Mouse (Mus musculus): ENCODE results near the gene Cntd1. TPM values are rescaled to one million over a fixed set of nuclear protein-coding genes. Genes with fewer than 3 reads are reported as not detected.

The Cntd1 gene
- polyA plus RNA-seq, 1 experiment from 2014 or later, result 1.3 TPM

DNA sequence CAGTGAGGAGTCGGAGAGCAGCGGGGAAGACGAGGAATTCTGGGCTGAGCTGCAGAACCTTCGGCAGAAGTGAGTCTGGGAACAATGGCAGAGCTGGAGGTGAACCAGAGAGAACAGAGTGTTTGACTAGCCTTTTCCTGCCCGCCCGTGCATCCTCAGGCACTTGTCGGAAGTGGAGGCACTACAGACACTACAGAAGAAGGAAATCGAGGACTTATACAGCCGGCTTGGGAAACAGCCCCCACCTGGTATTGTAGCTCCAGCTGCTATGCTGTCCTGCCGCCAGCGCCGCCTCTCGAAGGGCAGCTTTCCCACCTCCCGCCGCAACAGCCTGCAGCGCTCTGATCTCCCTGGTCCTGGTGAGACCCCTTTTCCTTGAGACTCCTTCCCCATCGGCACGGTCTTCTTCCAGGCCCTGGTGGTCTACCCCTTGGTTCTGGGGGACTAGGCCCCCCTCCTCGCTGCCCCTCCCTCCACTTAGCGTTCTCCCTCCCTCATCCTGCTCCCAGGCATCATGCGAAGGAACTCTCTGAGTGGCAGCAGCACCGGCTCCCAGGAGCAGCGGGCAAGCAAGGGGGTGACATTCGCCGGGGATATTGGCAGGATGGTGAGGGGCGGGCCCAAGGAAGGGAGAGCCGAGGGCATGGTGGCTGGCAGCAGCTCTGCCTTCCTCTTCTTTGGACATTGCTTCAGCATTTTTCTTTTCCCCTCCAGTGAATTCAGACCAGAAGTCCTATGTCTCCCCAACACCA, 2.3 kb upstream of the Cntd1 start:
- WGBS, result 33% methylated on average over 27 of the region's 27 CpGs
- Histone ChIP-seq H3K36me3 (peaks cover 4% of the 10 kb centered on the region), H3K27me3 (peaks cover 18% of the 10 kb centered on the region; the same call in 1 of the 2 replicates), H3K9me3 (no peaks in the 10 kb centered on the region), H3K9ac (peak overlapping the region; percentile 46), H3K4me2 (peak overlapping the region; percentile 91), H3K27ac (no peak overlapping the region), H3K4me1 (replicated peaks) (peaks cover 30% of the 10 kb centered on the region), H3K4me3 (peak overlapping the region; percentile 9; the same call in 1 of the 2 replicates)
- no peak for ATAC-seq (ENCODE audit: low FRiP score)

DNA sequence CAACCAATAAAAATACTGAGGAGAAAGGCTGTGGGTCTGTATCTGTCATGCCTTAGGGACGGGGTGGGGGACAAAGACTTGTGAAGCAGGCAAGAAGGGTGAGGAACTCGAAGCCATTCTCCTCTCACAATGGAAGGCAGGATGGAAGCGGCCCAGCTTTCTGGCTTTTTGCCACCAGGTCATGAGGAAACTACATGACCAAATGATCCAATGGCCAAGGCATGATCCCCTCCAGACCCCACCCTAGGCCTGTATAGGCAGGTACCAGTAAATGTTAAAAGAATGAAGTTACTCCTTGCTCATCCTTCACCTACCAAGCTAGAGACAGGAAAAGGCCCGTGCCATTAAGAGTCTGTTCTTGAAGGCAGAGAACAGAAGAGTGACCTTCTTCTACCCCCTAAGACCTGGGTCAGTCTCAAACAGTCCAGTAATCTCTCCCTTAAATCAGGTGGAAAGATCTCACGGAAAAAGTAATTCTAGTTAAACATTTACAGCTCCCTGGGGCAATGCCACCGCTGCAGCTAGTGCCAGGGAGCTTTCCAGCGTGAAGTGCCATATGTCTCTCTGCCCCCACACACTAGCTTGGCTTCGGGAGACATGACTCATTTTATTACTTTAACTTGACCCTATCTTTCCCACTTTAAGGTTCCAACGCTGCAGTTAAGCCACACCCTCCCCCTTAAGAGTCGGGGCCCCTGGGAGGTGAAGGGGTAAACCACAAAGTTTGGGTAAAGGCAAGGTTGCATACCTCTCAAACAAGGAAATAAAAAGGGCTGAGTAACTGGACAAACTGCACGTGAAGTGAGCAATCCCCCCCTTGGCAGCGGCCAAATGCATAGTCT, 1.2 kb upstream of the Cntd1 start:
- Histone ChIP-seq H3K4me2 (peak overlapping the region; percentile 91), H3K4me1 (replicated peaks) (peaks cover 30% of the 10 kb centered on the region), H3K27me3 (peaks cover 18% of the 10 kb centered on the region; the same call in 1 of the 2 replicates), H3K36me3 (peaks cover 4% of the 10 kb centered on the region), H3K4me3 (peak overlapping the region; percentile 82), H3K27ac (no peak overlapping the region), H3K9ac (peak overlapping the region; percentile 89), H3K9me3 (no peaks in the 10 kb centered on the region)
- WGBS, result 75% methylated on average over 12 of the region's 12 CpGs
- ATAC-seq (ENCODE audit: low FRiP score), result no peak

DNA sequence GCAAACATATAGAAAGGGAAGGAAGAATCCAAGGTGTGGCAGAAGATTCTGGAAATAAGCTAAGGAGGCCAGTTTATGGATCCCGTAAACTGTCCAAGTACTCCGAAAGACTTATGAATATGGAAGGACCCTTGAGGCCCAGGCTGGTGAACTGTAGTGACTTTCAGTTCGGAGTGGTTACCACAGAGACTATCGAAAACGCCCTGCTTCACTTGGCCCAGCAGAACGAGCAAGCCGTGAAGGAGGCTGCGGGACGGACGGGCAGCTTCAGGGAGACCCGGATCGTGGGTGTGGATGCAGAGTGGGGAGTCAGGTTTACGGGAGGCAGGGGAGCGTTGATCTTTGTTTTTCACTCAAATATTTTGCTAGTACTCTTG, 369 bp downstream of the Cntd1 start:
- Histone ChIP-seq H3K4me2 (peak overlapping the region; percentile 91), H3K27ac (no peak overlapping the region), H3K27me3 (peaks cover 18% of the 10 kb centered on the region; the same call in 1 of the 2 replicates), H3K9me3 (no peaks in the 10 kb centered on the region), H3K9ac (no peak overlapping the region), H3K36me3 (peaks cover 4% of the 10 kb centered on the region), H3K4me1 (replicated peaks) (peaks cover 30% of the 10 kb centered on the region), H3K4me3 (peak overlapping the region; percentile 82)
- ATAC-seq (ENCODE audit: low FRiP score), result peak; percentile 19; the same call in 1 of the 2 replicates
- 62% methylated on average over 14 of the region's 14 CpGs for WGBS

DNA sequence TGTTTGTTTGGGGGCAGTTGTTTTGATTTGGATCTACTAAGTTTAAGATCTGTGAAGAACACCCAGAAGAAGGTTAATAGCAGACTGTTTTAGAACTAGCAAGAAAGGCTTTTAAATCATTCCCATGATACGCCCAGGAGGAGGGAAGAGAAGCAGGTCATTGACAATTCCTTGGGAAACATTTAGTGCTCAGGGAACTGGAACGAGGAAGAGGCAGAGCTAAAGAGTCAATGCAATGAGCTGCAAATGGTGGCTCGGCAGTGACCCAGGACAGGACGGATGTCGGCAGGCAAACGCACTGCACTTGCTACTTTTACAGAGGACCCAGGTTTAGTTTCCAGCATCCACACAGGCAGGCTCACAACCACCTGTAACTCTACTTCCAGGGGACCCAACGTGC, 2.0 kb downstream of the Cntd1 start:
- Histone ChIP-seq H3K36me3 (peaks cover 4% of the 10 kb centered on the region), H3K9me3 (no peaks in the 10 kb centered on the region), H3K27ac (no peak overlapping the region), H3K27me3 (peaks cover 18% of the 10 kb centered on the region; the same call in 1 of the 2 replicates), H3K4me2 (no peak overlapping the region), H3K4me1 (replicated peaks) (peaks cover 30% of the 10 kb centered on the region), H3K9ac (no peak overlapping the region), H3K4me3 (no peak overlapping the region)
- ATAC-seq (ENCODE audit: low FRiP score), result no peak
- 41% methylated on average over 7 of the region's 7 CpGs for WGBS

DNA sequence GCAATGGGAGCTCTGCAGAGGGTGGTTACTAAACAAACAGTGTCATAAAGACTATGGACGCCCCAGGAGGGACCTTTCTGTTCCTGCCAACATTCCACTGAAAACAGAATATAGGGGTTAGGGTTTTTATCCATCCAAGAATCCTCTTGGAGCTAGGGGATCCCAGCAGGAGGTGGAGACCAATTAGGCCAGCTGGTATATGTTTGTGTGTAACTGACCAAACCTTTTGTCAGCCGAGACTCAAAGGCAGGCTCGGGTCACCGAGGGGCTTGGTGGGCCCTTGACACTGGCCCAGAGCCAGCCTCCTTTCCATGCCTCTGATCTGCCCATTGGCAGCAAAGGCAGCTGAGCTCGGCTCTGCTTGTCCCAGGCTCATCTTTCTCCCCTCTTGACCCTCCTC, 4.1 kb downstream of the Cntd1 start:
- no peak overlapping the region for H3K27ac ChIP-seq
- WGBS, result 39% methylated on average over 5 of the region's 5 CpGs
- H3K4me3 ChIP-seq, result no peak overlapping the region
- H3K9ac ChIP-seq, result peak overlapping the region; percentile 43; the same call in 1 of the 2 replicates
- H3K27me3 ChIP-seq, result peaks cover 10% of the 10 kb centered on the region; the same call in 1 of the 2 replicates
- ATAC-seq (ENCODE audit: low FRiP score), result no peak
- peaks cover 9% of the 10 kb centered on the region for H3K4me1 ChIP-seq (replicated peaks)
- H3K4me2 ChIP-seq, result no peak overlapping the region
- peaks cover 14% of the 10 kb centered on the region for H3K36me3 ChIP-seq
- no peaks in the 10 kb centered on the region for H3K9me3 ChIP-seq

GRCm38 (mm10) chr11:101283805-101284204, 5.0 kb downstream of the Cntd1 start:
- Histone ChIP-seq H3K9ac (no peak overlapping the region), H3K27me3 (peaks cover 10% of the 10 kb centered on the region; the same call in 1 of the 2 replicates), H3K4me2 (no peak overlapping the region), H3K4me1 (replicated peaks) (peaks cover 4% of the 10 kb centered on the region; the same call in 1 of the 2 replicates), H3K4me3 (no peak overlapping the region), H3K9me3 (no peaks in the 10 kb centered on the region), H3K36me3 (peaks cover 22% of the 10 kb centered on the region), H3K27ac (no peak overlapping the region)
- 74% methylated on average over 4 of the region's 4 CpGs for WGBS
- no peak for ATAC-seq (ENCODE audit: low FRiP score)

- WGBS, result 89% methylated on average over 9 of the region's 9 CpGs
- Histone ChIP-seq H3K27ac (no peak overlapping the region), H3K27me3 (no peaks in the 10 kb centered on the region), H3K4me2 (no peak overlapping the region), H3K9ac (no peak overlapping the region), H3K4me1 (replicated peaks) (no peaks in the 10 kb centered on the region), H3K36me3 (peaks cover 55% of the 10 kb centered on the region), H3K4me3 (no peak overlapping the region), H3K9me3 (no peaks in the 10 kb centered on the region)
- no peak for ATAC-seq (ENCODE audit: low FRiP score)
These were observed 8.5 kb downstream of the Cntd1 start for GRCm38 (mm10) chr11:101287306-101287705.

- Histone ChIP-seq H3K9ac (no peak overlapping the region), H3K36me3 (peaks cover 87% of the 10 kb centered on the region)
- 97% methylated on average over 8 of the region's 8 CpGs for WGBS
These were observed 12.4 kb downstream of the Cntd1 start for GRCm38 (mm10) chr11:101291231-101291630.

GRCm38 (mm10) chr11:101295191-101295590, 16.4 kb downstream of the Cntd1 start:
- H3K4me3 ChIP-seq, result no peak overlapping the region
- 91% methylated on average over 8 of the region's 8 CpGs for WGBS
- ATAC-seq (ENCODE audit: low FRiP score), result no peak
- no peak overlapping the region for H3K9ac ChIP-seq
- peaks cover 4% of the 10 kb centered on the region for H3K4me1 ChIP-seq (replicated peaks)
- H3K9me3 ChIP-seq, result no peaks in the 10 kb centered on the region
- H3K4me2 ChIP-seq, result no peak overlapping the region
- no peak overlapping the region for H3K27ac ChIP-seq
- peaks cover 85% of the 10 kb centered on the region for H3K36me3 ChIP-seq
- no peaks in the 10 kb centered on the region for H3K27me3 ChIP-seq

More at GRCm38 (mm10) chr11:101291231-101291630, 12.4 kb downstream of the Cntd1 start:
- no peak for ATAC-seq (ENCODE audit: low FRiP score)
- H3K9me3 ChIP-seq, result no peaks in the 10 kb centered on the region
- H3K4me2 ChIP-seq, result no peak overlapping the region
- no peak overlapping the region for H3K27ac ChIP-seq
- H3K4me3 ChIP-seq, result no peak overlapping the region
- no peaks in the 10 kb centered on the region for H3K4me1 ChIP-seq (replicated peaks)
- no peaks in the 10 kb centered on the region for H3K27me3 ChIP-seq

DNA sequence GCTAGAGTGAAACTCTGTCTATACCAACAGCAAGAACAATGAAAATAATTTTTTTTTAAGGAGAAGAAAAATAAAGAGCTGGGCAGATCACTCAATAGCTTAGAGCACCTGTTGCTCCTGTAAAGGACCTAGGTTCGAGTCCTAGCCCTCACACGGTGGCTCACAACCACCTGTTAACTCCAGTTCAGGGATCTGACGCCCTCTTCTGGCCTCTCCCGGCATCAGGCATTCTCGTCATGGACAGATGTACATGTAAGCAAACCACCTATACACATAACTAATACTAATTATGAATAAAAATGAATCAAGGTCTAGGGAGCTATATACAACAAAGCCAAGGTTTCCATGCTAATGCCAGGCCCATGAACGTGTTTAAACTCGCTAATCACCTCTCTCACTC, 22.1 kb downstream of the Cntd1 start:
- no peaks in the 10 kb centered on the region for H3K27me3 ChIP-seq
- H3K27ac ChIP-seq, result no peak overlapping the region
- no peak for ATAC-seq (ENCODE audit: low FRiP score)
- H3K4me2 ChIP-seq, result peak overlapping the region; percentile 99
- H3K9me3 ChIP-seq, result no peaks in the 10 kb centered on the region
- 69% methylated on average over 7 of the region's 7 CpGs for WGBS
- H3K36me3 ChIP-seq, result peaks cover 33% of the 10 kb centered on the region
- peaks cover 19% of the 10 kb centered on the region for H3K4me1 ChIP-seq (replicated peaks)
- H3K9ac ChIP-seq, result peak overlapping the region; percentile 96
- peak overlapping the region; percentile 67 for H3K4me3 ChIP-seq

DNA sequence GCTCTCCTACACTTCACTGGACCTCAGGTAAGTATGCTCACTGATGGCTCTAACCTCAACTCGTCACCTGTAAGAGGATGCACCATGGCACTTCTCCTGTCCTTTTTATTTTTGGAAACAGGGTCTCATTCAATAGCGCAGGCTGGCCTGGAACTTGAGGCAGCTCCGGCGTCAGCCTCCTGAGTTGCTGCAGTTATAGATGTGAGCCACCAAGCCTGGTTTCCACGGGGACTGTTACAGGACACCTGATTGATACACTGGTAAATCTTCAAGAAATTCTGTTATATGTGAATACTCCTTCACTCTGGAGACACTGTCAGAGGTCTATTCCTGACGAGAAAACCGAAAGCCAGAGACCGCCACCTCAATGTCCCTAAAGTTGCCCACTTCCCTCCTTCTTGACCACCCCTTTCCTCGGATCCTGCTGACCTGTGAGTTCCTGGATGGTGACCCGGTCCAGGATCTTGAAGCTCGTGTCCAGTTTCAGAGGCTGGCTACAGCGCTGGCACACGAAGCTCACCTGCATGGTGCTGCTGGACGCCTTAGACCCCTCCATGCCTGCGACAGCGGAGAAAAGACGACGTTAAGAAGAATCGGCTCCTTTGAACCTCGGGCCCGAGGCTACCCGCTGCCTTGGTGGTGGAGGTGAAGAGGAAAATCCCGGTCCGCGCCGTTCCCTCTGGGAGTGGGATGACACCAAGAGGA, 22.6 kb downstream of the Cntd1 start:
- no peak for ATAC-seq (ENCODE audit: low FRiP score)
- Histone ChIP-seq H3K4me1 (replicated peaks) (peaks cover 19% of the 10 kb centered on the region), H3K9ac (peak overlapping the region; percentile 96), H3K4me3 (peak overlapping the region; percentile 67), H3K9me3 (no peaks in the 10 kb centered on the region), H3K27ac (peak overlapping the region; percentile 73), H3K27me3 (no peaks in the 10 kb centered on the region), H3K36me3 (peaks cover 30% of the 10 kb centered on the region), H3K4me2 (peak overlapping the region; percentile 99)
- 15% methylated on average over 26 of the region's 26 CpGs for WGBS
